Mouse (Mus musculus): Measurements from ENCODE around the gene Hoxb7. TPM values are rescaled to one million over a fixed set of nuclear protein-coding genes. Genes with fewer than 3 reads are reported as not detected.

The Hoxb7 gene
- total RNA-seq, 2 experiments from 2014 or later: 1.5 to 1.6 TPM

GRCm38 (mm10) chr11:96267021-96267920, 19.2 kb upstream of the Hoxb7 start:
- no peak for DNase-seq
- intact Hi-C loops (cut with DNase I; ENCODE audit: low total_unique reads): no loop called here

- intact Hi-C loops (cut with DNase I; ENCODE audit: low total_unique reads): no loop called here
- DNase-seq: no peak
Measured at GRCm38 (mm10) chr11:96268031-96268745, 18.2 kb upstream of the Hoxb7 start.

GRCm38 (mm10) chr11:96269869-96270268, 16.6 kb upstream of the Hoxb7 start:
- no peak for DNase-seq
- intact Hi-C loops (cut with DNase I; ENCODE audit: low total_unique reads): loop anchor here (10.0 kb wide), 1 partner anchor 285 kb away; no protein-coding TSS in a partner anchor

GRCm38 (mm10) chr11:96270996-96271540, 15.4 kb upstream of the Hoxb7 start, which contains the start of gene Hoxb9:
Hoxb9 (plus strand) TSS chr11:96271457.
- DNase-seq: no peak
- intact Hi-C loops (cut with DNase I; ENCODE audit: low total_unique reads): loop anchor here (10.0 kb wide), 1 partner anchor 284 kb away; no protein-coding TSS in a partner anchor

GRCm38 (mm10) chr11:96271541-96272011, 14.8 kb upstream of the Hoxb7 start:
- intact Hi-C loops (cut with DNase I; ENCODE audit: low total_unique reads): loop anchor here (10.0 kb wide), 1 partner anchor 283 kb away; no protein-coding TSS in a partner anchor
- no peak for DNase-seq

GRCm38 (mm10) chr11:96272024-96272921, 14.2 kb upstream of the Hoxb7 start:
- intact Hi-C loops (cut with DNase I; ENCODE audit: low total_unique reads): loop anchor here (10.0 kb wide), 1 partner anchor 283 kb away; no protein-coding TSS in a partner anchor
- no peak for DNase-seq

GRCm38 (mm10) chr11:96274428-96274827, 12.0 kb upstream of the Hoxb7 start:
- intact Hi-C loops (cut with DNase I; ENCODE audit: low total_unique reads): loop anchor here (10.0 kb wide), 1 partner anchor 280 kb away; no protein-coding TSS in a partner anchor
- DNase-seq: no peak

GRCm38 (mm10) chr11:96275896-96276295, 10.5 kb upstream of the Hoxb7 start:
- DNase-seq: no peak
- intact Hi-C loops (cut with DNase I; ENCODE audit: low total_unique reads): loop anchor here (10.0 kb wide), 1 partner anchor 279 kb away; no protein-coding TSS in a partner anchor

- no peak for DNase-seq
- intact Hi-C loops (cut with DNase I; ENCODE audit: low total_unique reads): loop anchor here (2.0 to 10.0 kb wide), 2 partner anchors 277 to 343 kb away; no protein-coding TSS in a partner anchor
Measured at GRCm38 (mm10) chr11:96277151-96278044, 9.0 kb upstream of the Hoxb7 start.

- intact Hi-C loops (cut with DNase I; ENCODE audit: low total_unique reads): loop anchor here (2.0 to 10.0 kb wide), 2 partner anchors 276 to 342 kb away; no protein-coding TSS in a partner anchor
- no peak for DNase-seq
Measured at GRCm38 (mm10) chr11:96278324-96278723, 8.1 kb upstream of the Hoxb7 start.

GRCm38 (mm10) chr11:96278773-96279172, 7.7 kb upstream of the Hoxb7 start:
- intact Hi-C loops (cut with DNase I; ENCODE audit: low total_unique reads): loop anchor here (2.0 to 10.0 kb wide), 2 partner anchors 276 to 342 kb away; no protein-coding TSS in a partner anchor
- peak; percentile 75 for DNase-seq

- DNase-seq: no peak
- intact Hi-C loops (cut with DNase I; ENCODE audit: low total_unique reads): loop anchor here (2.0 to 10.0 kb wide), 3 partner anchors 275 to 583 kb away; no protein-coding TSS in a partner anchor
Measured at GRCm38 (mm10) chr11:96279421-96280233, 6.8 kb upstream of the Hoxb7 start.

GRCm38 (mm10) chr11:96280399-96281378, 5.7 kb upstream of the Hoxb7 start:
- no peak for DNase-seq
- intact Hi-C loops (cut with DNase I; ENCODE audit: low total_unique reads): loop anchor here (5.0 kb wide), 1 partner anchor 582 kb away; no protein-coding TSS in a partner anchor

- DNase-seq: no peak
- intact Hi-C loops (cut with DNase I; ENCODE audit: low total_unique reads): loop anchor here (5.0 kb wide), 1 partner anchor 581 kb away; no protein-coding TSS in a partner anchor
Measured at GRCm38 (mm10) chr11:96281396-96281795, 5.0 kb upstream of the Hoxb7 start.

- intact Hi-C loops (cut with DNase I; ENCODE audit: low total_unique reads): loop anchor here (5.0 kb wide), 1 partner anchor 580 kb away; no protein-coding TSS in a partner anchor
- DNase-seq: no peak
Measured at GRCm38 (mm10) chr11:96281855-96282570, 4.4 kb upstream of the Hoxb7 start, which contains the start of gene Hoxb8. Hoxb8 (plus strand) TSS chr11:96281905.

Data from gastrocnemius, postnatal 14 days (tissue).